Mouse (Mus musculus) testis, postnatal 10 days (tissue): ENCODE results near the gene Zswim3.
"Not testable (repeated sequence)": the region's sequence is repeated elsewhere in the genome, so short reads cannot be mapped to it uniquely, and the experiment has no call there.

ENCODE experiments used
- DNase-seq: peaks from one replicate; pipeline ENCODE4 v3.0.0; 2021; ENCODE audit warnings: low spot score

Zswim3 gene

GRCm38 (mm10) chr2:164781876-164782275 lies 23.0 kb upstream of the Zswim3 start:
- no peak for DNase-seq

DNA sequence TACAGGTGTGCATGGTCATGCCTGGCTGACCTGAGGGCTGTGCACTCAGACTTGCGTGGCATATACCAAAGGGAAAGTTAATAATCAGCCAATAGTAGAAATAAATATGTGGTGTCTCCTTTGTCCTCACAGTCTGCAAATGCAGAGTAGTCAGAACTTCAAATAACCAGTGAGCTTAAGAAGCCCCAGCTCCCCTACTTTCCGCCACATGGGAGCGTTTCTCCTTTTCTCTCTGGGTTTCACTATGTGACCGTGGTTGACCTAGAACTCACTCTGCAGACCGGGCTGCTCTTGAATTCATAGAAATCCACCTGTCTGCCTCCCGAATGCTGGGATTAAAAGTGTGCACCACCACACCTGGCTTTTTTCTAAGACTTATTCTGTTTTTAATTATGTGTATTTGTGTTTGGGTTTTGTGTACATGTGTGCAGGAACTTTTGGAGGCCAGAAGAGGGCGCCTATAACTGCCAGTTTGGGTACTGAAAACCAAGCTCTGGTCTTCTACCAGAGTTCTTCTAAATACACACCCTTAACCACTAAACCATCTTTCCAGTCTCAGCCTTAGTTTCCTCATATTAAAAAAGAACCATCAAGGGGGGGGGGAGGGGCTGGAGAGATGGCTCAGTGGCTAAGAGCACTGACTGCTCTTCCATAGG lies 20.8 kb upstream of the Zswim3 start:
- no peak for DNase-seq

DNA sequence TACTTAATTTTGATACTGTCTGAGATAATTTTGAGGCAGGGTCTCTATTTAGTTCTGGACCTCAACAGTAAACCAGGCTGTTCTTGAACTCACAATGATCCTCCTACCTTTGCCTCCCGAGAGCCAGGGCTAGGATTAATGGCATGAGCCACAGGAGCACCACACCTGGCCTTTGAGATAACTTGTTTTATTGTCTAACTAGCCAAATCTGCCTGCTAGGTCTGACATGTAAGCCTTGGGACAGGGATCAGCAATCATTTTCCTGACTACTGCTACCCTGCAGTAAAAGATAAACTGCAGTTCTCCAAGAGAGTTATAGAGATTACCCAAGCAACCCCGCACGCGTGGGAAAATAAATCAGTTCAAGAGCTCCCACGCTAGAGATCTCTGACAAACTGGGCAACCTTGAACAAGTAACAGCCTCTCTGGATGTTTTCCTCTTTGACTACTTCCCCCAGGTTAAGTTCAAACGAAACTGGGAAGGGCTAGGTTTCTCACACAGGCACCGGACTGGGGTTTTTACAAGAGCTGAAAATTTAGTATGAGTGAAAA lies 20.0 kb upstream of the Zswim3 start:
- DNase-seq, result peak; percentile 41

- peak; percentile 92 for DNase-seq
These were observed 19.2 kb upstream of the Zswim3 start, which contains the start of gene Snx21 for GRCm38 (mm10) chr2:164785481-164786387. TSS of gene Snx21 (plus strand) at chr2:164785823.

DNA sequence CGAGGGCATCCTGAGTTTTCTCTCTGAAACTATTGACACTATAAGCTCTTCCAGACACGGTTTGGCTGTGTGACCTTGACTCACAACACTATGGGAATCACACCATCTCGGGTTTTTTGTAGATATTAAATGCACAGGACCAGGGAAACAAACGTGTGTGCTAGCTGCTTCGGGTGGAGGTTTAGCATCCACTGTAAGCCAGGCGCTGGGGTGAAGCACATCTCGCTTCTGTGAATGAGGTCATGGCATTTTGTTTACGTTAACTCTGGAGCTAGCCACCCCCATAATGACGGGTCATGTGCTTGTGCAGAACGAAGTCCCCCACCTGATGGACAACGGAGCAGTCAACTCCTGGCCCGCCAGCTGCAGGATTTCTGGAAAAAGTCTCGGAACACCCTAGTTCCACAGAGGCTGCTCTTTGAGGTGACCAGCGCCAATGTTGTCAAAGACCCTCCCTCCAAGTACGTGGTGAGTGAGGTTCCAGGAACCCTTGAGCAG lies 18.5 kb upstream of the Zswim3 start:
- DNase-seq, result peak; percentile 47

GRCm38 (mm10) chr2:164787032-164787431 lies 17.9 kb upstream of the Zswim3 start:
- DNase-seq, result no peak

DNA sequence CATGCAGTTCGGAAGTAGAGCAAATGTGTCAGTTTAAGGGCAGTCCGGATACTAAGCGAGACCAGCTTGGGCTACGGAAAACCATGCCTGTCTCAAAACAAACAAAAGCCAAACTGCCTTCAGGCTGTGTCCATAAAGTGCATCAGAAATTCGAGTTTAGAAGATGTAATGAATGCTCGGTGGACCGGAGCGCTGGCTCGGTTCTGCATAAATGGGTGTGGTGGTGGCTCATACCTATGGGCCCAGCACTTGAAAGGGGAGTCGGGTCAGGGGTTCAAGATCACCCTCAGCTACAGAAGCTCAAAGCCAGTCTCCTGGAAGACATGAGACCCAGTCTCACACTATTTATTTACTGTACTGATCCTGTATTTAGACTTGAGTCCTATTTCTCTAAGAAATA lies 17.1 kb upstream of the Zswim3 start:
- no peak for DNase-seq

- DNase-seq, result no peak
These were observed 16.5 kb upstream of the Zswim3 start for GRCm38 (mm10) chr2:164788411-164788810.

DNA sequence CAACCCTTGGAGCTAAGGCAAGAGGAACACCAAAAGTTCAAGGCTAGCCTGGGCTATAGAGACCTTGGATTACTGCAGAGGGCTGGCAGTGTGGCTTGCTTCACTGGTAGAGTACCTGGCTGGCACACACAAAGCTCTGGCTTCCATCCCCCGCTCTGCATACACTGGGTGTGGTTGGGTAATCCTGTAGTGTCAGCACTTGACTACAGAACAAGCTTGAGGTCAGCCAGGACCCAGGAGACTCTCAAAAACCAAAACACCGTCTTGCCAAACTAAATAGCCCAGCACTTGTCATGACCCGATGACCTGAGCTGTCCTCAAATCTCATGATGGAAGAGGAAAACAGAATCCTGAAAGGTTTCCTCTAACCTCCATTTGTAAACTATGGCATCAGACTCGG lies 14.4 kb upstream of the Zswim3 start:
- DNase-seq, result no peak

DNA sequence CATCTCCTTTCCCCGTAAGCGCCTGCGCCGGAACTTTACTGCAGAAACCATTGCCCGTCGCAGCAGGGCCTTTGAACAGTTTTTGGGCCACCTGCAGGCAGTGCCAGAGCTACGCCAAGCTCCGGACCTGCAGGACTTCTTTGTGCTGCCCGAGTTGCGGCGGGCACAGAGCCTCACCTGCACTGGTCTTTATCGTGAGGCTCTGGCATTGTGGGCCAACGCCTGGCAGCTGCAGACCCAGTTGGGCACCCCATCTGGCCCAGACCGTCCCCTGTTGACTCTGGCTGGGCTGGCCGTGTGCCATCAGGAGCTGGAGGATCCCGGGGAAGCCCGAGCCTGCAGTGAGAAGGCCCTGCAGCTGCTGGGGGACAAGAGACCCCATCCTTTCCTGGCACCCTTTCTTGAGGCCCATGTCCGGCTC lies 13.0 kb upstream of the Zswim3 start:
- DNase-seq, result peak; percentile 68

DNA sequence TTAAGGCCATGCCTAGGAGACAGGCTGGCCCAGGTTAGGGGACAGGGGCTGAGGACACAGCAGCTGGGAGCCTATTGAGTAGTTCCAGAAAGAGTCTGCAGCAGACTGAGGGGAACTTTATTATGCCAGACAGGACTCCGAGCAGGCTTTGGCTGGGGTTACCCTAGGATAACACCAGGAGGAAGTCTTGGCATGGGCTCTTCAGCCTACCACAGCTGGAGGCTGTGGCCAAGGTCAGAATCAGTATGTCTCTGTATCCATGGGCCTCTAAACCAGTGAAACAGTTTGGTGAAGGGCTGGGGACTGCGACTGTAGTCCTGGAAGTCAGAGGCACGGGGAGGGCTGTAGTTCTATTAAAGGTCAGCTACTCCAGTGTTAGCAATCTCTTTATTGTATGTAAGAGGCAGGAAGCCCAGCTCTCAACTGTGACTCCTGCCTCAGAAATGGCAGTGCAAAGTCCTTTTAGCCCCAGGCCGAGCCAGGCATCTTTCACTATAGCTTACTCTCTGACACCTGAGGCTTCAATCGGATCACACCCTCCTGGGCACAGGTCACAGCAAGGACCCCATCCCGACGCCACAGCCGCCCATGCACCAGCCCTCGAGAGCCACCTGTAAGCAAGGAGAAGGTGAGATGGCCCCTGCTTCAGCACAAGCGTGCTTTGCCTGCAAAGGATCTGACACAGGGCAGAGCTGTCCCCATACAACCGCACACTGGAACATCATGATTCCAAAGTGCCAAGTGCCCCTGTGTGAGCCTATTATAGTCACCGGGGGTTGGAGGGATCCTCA lies 12.3 kb upstream of the Zswim3 start:
- peak; percentile 49 for DNase-seq

GRCm38 (mm10) chr2:164793236-164793635 lies 11.7 kb upstream of the Zswim3 start:
- peak; percentile 77 for DNase-seq

GRCm38 (mm10) chr2:164793772-164794171 lies 11.1 kb upstream of the Zswim3 start:
- peak; percentile 48 for DNase-seq

DNA sequence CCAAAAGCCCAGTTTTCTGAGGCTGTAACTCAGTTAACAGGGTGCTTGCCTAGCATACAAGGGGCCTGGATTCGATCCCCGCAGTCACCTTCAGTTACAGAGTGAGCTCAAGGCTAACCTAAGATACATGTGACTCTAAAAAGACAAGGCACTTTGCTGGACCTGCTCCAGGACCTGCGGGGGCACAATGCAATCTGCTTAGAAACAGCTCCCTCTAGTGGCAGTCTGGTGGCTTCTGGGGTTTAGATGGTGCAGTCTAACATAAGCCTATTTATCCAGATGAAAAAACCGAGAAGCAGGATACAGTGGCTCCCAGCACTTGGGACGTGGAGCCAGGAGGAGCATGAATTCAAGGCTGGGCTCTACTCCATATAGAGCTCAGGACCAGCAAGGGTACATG lies 10.6 kb upstream of the Zswim3 start:
- DNase-seq, result peak; percentile 92

GRCm38 (mm10) chr2:164795868-164796267 lies 9.0 kb upstream of the Zswim3 start:
- no peak for DNase-seq

GRCm38 (mm10) chr2:164798554-164798953 lies 6.3 kb upstream of the Zswim3 start:
- DNase-seq, result not testable (repeated sequence)

- DNase-seq, result no peak
These were observed 4.5 kb upstream of the Zswim3 start for GRCm38 (mm10) chr2:164800252-164801004.

- DNase-seq, result no peak
These were observed 1.5 kb upstream of the Zswim3 start for GRCm38 (mm10) chr2:164803201-164803920.

- DNase-seq, result no peak
These were observed 981 bp upstream of the Zswim3 start for GRCm38 (mm10) chr2:164803921-164804313.

- DNase-seq, result peak; percentile 62
These were observed 427 bp downstream of the Zswim3 start for GRCm38 (mm10) chr2:164805332-164805718.

DNA sequence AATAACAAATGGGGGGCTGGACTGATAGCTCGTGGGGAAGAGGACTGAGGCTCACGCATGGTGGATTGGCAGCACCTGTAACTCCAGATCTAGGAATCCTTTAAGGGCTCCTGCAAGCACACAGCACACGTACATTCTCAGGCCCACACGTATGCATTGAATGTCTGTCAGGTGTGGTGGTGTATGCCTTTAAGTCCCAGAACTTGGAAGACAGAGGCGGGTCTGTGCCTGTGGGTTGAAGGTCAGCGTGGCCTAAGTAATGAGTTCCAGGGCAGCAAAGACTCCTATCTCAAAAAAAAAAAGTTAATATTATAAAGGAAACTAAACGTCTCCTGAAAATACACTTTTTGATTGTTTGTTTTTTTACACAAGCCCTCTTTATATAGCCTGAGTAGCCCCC lies 1.7 kb downstream of the Zswim3 start:
- no peak for DNase-seq
